Mouse (Mus musculus) liver, embryonic 11.5 days (tissue): Measurements from ENCODE around the gene Dusp19. TPM values are rescaled to one million over a fixed set of nuclear protein-coding genes. Genes with fewer than 3 reads are reported as not detected.

Source experiments
- ATAC-seq: fragments of 200-750 bp; cut with Nextera tagmentation; replicated peaks from 2 replicates; pipeline ENCODE4 v1.8.0; 2017; ENCODE audit warnings: moderate number of reproducible peaks, mild to moderate bottlenecking, moderate TSS enrichment, moderate library complexity; ENCODE audit not compliant: low FRiP score
- DNase-seq: peaks from one replicate; pipeline ENCODE4 v3.0.0-alpha.2; 2017; ENCODE audit warnings: low spot score
- H3K27ac ChIP-seq: fragments of 300-500 bp; sonication (generic); 2 replicates; pipeline ENCODE4 v1.5.1; 2014; ENCODE audit warnings: mild to moderate bottlenecking, low read depth, low read length, control low read depth
- H3K27me3 ChIP-seq: fragments of 300-500 bp; sonication (generic); replicated peaks from 2 replicates; pipeline ENCODE4 v1.6.1; 2014; ENCODE audit warnings: low read length, mixed read lengths; ENCODE audit not compliant: control insufficient read depth, insufficient read depth
- H3K36me3 ChIP-seq: fragments of 300-500 bp; sonication (generic); 2 replicates; pipeline ENCODE4 v1.6.1; 2014; ENCODE audit warnings: mild to moderate bottlenecking, low read length, moderate library complexity, mixed read lengths; ENCODE audit not compliant: control insufficient read depth, insufficient read depth
- H3K4me1 ChIP-seq: fragments of 300-500 bp; sonication (generic); replicated peaks from 2 replicates; pipeline ENCODE4 v1.6.1; 2014; ENCODE audit warnings: low read length, mixed read lengths; ENCODE audit not compliant: control insufficient read depth, insufficient read depth
- H3K4me2 ChIP-seq: fragments of 300-500 bp; sonication (generic); 2 replicates; pipeline ENCODE4 v1.6.1; 2014; ENCODE audit warnings: mild to moderate bottlenecking, control low read depth, moderate library complexity
- H3K4me3 ChIP-seq: fragments of 300-500 bp; sonication (generic); 2 replicates; pipeline ENCODE4 v1.5.1; 2014; ENCODE audit warnings: low read depth, low read length, control low read depth
- H3K9ac ChIP-seq: fragments of 300-500 bp; sonication (generic); 2 replicates; pipeline ENCODE4 v1.6.1; 2014; ENCODE audit warnings: low read depth, low read length, control low read depth
- H3K9me3 ChIP-seq: fragments of 300-500 bp; sonication (generic); 2 replicates; pipeline ENCODE4 v1.6.1; 2016; ENCODE audit warnings: low read length, inconsistent platforms, mixed read lengths; ENCODE audit not compliant: control insufficient read depth
- WGBS: fragments of 180-500 bp; shearing (Covaris S2); extraction: QIAGEN DNeasy Blood & Tissue Kit; methylation state at CpG from one replicate; pipeline ENCODE4 v1.1.7; 2014; 5-methylcytosine and 5-hydroxymethylcytosine counted together
- polyA plus RNA-seq: library from polyadenylated mRNA; unstranded; fragments of >200 nt; fragmentation: Nextera tagmentation; extraction: Ambion mirVana; gene quantifications from 2 replicates; pipeline ENCODE4 v1.2.1, GENCODE M21; 2014

Dusp19 gene
- polyA plus RNA-seq, 1 experiment from 2014 or later = 16.1 TPM

- Histone ChIP-seq H3K9ac (no peak overlapping the region), H3K4me2 (no peak overlapping the region), H3K4me1 (no peaks in the 10 kb centered on the region), H3K9me3 (no peaks in the 10 kb centered on the region), H3K27me3 (no peaks in the 10 kb centered on the region), H3K36me3 (peaks cover 12% of the 10 kb centered on the region; the same call in 1 of the 2 replicates), H3K27ac (no peak overlapping the region), H3K4me3 (no peak overlapping the region)
- ATAC-seq = no peak
- WGBS = 93% methylated on average over 3 of the region's 3 CpGs
- DNase-seq = no peak
Observed at GRCm38 (mm10) chr2:80621921-80622320, 5.1 kb downstream of the Dusp19 start.

GRCm38 (mm10) chr2:80624523-80624922 lies 7.7 kb downstream of the Dusp19 start:
- no peaks in the 10 kb centered on the region for H3K9me3 ChIP-seq
- H3K4me1 ChIP-seq = no peaks in the 10 kb centered on the region
- no peak overlapping the region for H3K4me2 ChIP-seq
- 94% methylated on average over 4 of the region's 4 CpGs for WGBS
- no peak for DNase-seq
- H3K9ac ChIP-seq = no peak overlapping the region
- no peak overlapping the region for H3K4me3 ChIP-seq
- no peaks in the 10 kb centered on the region for H3K27me3 ChIP-seq
- H3K27ac ChIP-seq = no peak overlapping the region
- peaks cover 12% of the 10 kb centered on the region; the same call in 1 of the 2 replicates for H3K36me3 ChIP-seq
- no peak for ATAC-seq

GRCm38 (mm10) chr2:80632336-80633026 lies 15.6 kb downstream of the Dusp19 start:
- no peak for DNase-seq
- no peak overlapping the region for H3K27ac ChIP-seq
- ATAC-seq = no peak
- no peaks in the 10 kb centered on the region for H3K4me1 ChIP-seq
- H3K36me3 ChIP-seq = no peaks in the 10 kb centered on the region
- H3K27me3 ChIP-seq = no peaks in the 10 kb centered on the region
- H3K4me2 ChIP-seq = no peak overlapping the region
- WGBS = 84% methylated on average over 13 of the region's 13 CpGs
- no peak overlapping the region for H3K4me3 ChIP-seq
- H3K9ac ChIP-seq = no peak overlapping the region
- H3K9me3 ChIP-seq = no peaks in the 10 kb centered on the region

GRCm38 (mm10) chr2:80638364-80639241 lies 21.8 kb downstream of the Dusp19 start:
- peak overlapping the region; percentile 70 for H3K4me2 ChIP-seq
- peak overlapping the region; percentile 80 for H3K9ac ChIP-seq
- peaks cover 6% of the 10 kb centered on the region for H3K36me3 ChIP-seq
- H3K27me3 ChIP-seq = no peaks in the 10 kb centered on the region
- peaks cover 6% of the 10 kb centered on the region for H3K4me1 ChIP-seq
- WGBS = under 1% methylated on average over 45 of the region's 45 CpGs
- peak; percentile 96 for ATAC-seq
- peak overlapping the region; percentile 80 for H3K4me3 ChIP-seq
- peak; percentile 86 for DNase-seq
- no peaks in the 10 kb centered on the region for H3K9me3 ChIP-seq
- H3K27ac ChIP-seq = peak overlapping the region; percentile 75

GRCm38 (mm10) chr2:80639398-80639797 lies 22.6 kb downstream of the Dusp19 start:
- peak overlapping the region; percentile 70 for H3K4me2 ChIP-seq
- H3K4me3 ChIP-seq = peak overlapping the region; percentile 80
- H3K9ac ChIP-seq = peak overlapping the region; percentile 80
- H3K4me1 ChIP-seq = peaks cover 6% of the 10 kb centered on the region
- H3K27me3 ChIP-seq = no peaks in the 10 kb centered on the region
- H3K9me3 ChIP-seq = no peaks in the 10 kb centered on the region
- 8% methylated on average over 8 of the region's 8 CpGs for WGBS
- no peak for ATAC-seq
- H3K36me3 ChIP-seq = peaks cover 6% of the 10 kb centered on the region
- no peak overlapping the region for H3K27ac ChIP-seq
- DNase-seq = no peak

- peak overlapping the region; percentile 70 for H3K4me2 ChIP-seq
Observed at GRCm38 (mm10) chr2:80639864-80640263, 23.0 kb downstream of the Dusp19 start.

GRCm38 (mm10) chr2:80661414-80661813 lies 44.6 kb downstream of the Dusp19 start:
- Histone ChIP-seq H3K27me3 (no peaks in the 10 kb centered on the region), H3K9ac (no peak overlapping the region), H3K4me3 (no peak overlapping the region), H3K27ac (no peak overlapping the region), H3K36me3 (peaks cover 7% of the 10 kb centered on the region; the same call in 1 of the 2 replicates), H3K9me3 (no peaks in the 10 kb centered on the region), H3K4me2 (no peak overlapping the region), H3K4me1 (no peaks in the 10 kb centered on the region)
- no peak for DNase-seq
- ATAC-seq = peak; percentile 39; the same call in 1 of the 2 replicates

More at GRCm38 (mm10) chr2:80639864-80640263, 23.0 kb downstream of the Dusp19 start:
- no peaks in the 10 kb centered on the region for H3K27me3 ChIP-seq
- peak overlapping the region; percentile 80 for H3K4me3 ChIP-seq
- H3K9ac ChIP-seq = peak overlapping the region; percentile 41; the same call in 1 of the 2 replicates
- 41% methylated on average over 3 of the region's 3 CpGs for WGBS
- no peak for ATAC-seq
- H3K4me1 ChIP-seq = peaks cover 6% of the 10 kb centered on the region
- peaks cover 8% of the 10 kb centered on the region for H3K36me3 ChIP-seq
- no peak for DNase-seq
- H3K9me3 ChIP-seq = no peaks in the 10 kb centered on the region
- no peak overlapping the region for H3K27ac ChIP-seq

GRCm38 (mm10) chr2:80662682-80663081 lies 45.8 kb downstream of the Dusp19 start:
- peaks cover 4% of the 10 kb centered on the region; the same call in 1 of the 2 replicates for H3K36me3 ChIP-seq
- no peaks in the 10 kb centered on the region for H3K4me1 ChIP-seq
- H3K4me3 ChIP-seq = no peak overlapping the region
- H3K4me2 ChIP-seq = no peak overlapping the region
- ATAC-seq (no peak), DNase-seq (no peak)
- no peaks in the 10 kb centered on the region for H3K27me3 ChIP-seq
- H3K9ac ChIP-seq = no peak overlapping the region
- 95% methylated on average over 2 of the region's 2 CpGs for WGBS
- H3K9me3 ChIP-seq = no peaks in the 10 kb centered on the region
- H3K27ac ChIP-seq = no peak overlapping the region
